Mouse (Mus musculus): ENCODE measurements around the gene Lama2. TPM values are rescaled to one million over a fixed set of nuclear protein-coding genes. Genes with fewer than 3 reads are reported as not detected.

Gene Lama2
- total and polyA plus RNA-seq, 3 experiments, result not detected

- Histone ChIP-seq H3K4me1 (ENCODE audit: control insufficient read depth in 1 of 2, insufficient read depth in 2 of 2, low read length in 2 of 2) (no peaks in the 10 kb centered on the region), H3K4me3 (ENCODE audit: control insufficient read depth in 1 of 2, insufficient read depth in 1 of 2, low read depth in 2 of 2, low read length in 2 of 2) (no peak overlapping the region), H3K36me3 (ENCODE audit: control insufficient read depth in 1 of 2, insufficient read depth in 2 of 2, low read length in 2 of 2) (no peaks in the 10 kb centered on the region), H3K27ac (ENCODE audit: control insufficient read depth, low read depth, low read length) (no peak overlapping the region), H3K9ac (ENCODE audit: control insufficient read depth, low read depth, low read length, poor library complexity, severe bottlenecking) (no peak overlapping the region), H3K27me3 (ENCODE audit: control insufficient read depth in 1 of 2, insufficient read depth in 2 of 2, low read length in 2 of 2) (no peaks in the 10 kb centered on the region), H3K79me2 (ENCODE audit: control insufficient read depth, insufficient read depth, low read length, poor library complexity) (no peaks in the 10 kb centered on the region), H3K9me3 (replicated peaks; ENCODE audit: insufficient read depth, low read length) (no peaks in the 10 kb centered on the region)
- TF ChIP-seq USF1 (IDR thresholded peaks at IDR 0.05; ENCODE audit: low read depth, low read length) (no peak), EP300 (IDR thresholded peaks at IDR 0.05; ENCODE audit: low read depth in 1 of 2, low read length in 2 of 2) (no peak), ZKSCAN1 (IDR thresholded peaks at IDR 0.05; ENCODE audit: low read depth, low read length) (no peak), KAT2A (conservative IDR thresholded peaks at IDR 0.05; ENCODE audit: low read depth, low read length) (no peak), ETS1 (IDR thresholded peaks at IDR 0.05; ENCODE audit: low read depth, low read length) (no peak), MXI1 (IDR thresholded peaks at IDR 0.05; ENCODE audit: low read depth, low read length) (no peak), MEF2A (IDR thresholded peaks at IDR 0.05; ENCODE audit: extremely low read depth, insufficient replicate concordance, low read depth, low read length, poor library complexity, severe bottlenecking) (no peak), CTCF (IDR thresholded peaks at IDR 0.05 in 2 of 3, conservative IDR thresholded peaks at IDR 0.05 in 1 of 3; ENCODE audit: control insufficient read depth in 1 of 3, insufficient read depth in 1 of 3, low read depth in 2 of 3, low read length in 3 of 3, poor library complexity in 1 of 3, severe bottlenecking in 1 of 3) (no peak), BHLHE40 (IDR thresholded peaks at IDR 0.05; ENCODE audit: borderline replicate concordance, low read depth, low read length) (no peak), POLR2AphosphoS2 (IDR thresholded peaks at IDR 0.05; ENCODE audit: low read length) (no peak), TBP (IDR thresholded peaks at IDR 0.05; ENCODE audit: low read depth, low read length) (no peak)
- DNase-seq (ENCODE audit: low read depth, low spot score), result no peak
Measured at GRCm38 (mm10) chr10:27475540-27475939, 144.0 kb downstream of the Lama2 start.

- Histone ChIP-seq H3K9ac (ENCODE audit: control insufficient read depth, low read depth, low read length, poor library complexity, severe bottlenecking) (no peak overlapping the region), H3K79me2 (ENCODE audit: control insufficient read depth, insufficient read depth, low read length, poor library complexity) (no peaks in the 10 kb centered on the region), H3K27me3 (ENCODE audit: control insufficient read depth in 1 of 2, insufficient read depth in 2 of 2, low read length in 2 of 2) (no peaks in the 10 kb centered on the region), H3K4me1 (ENCODE audit: control insufficient read depth in 1 of 2, insufficient read depth in 2 of 2, low read length in 2 of 2) (no peaks in the 10 kb centered on the region), H3K9me3 (replicated peaks; ENCODE audit: insufficient read depth, low read length) (no peaks in the 10 kb centered on the region), H3K36me3 (ENCODE audit: control insufficient read depth in 1 of 2, insufficient read depth in 2 of 2, low read length in 2 of 2) (no peaks in the 10 kb centered on the region), H3K4me3 (ENCODE audit: control insufficient read depth in 1 of 2, insufficient read depth in 1 of 2, low read depth in 2 of 2, low read length in 2 of 2) (no peak overlapping the region), H3K27ac (ENCODE audit: control insufficient read depth, low read depth, low read length) (no peak overlapping the region)
- DNase-seq (ENCODE audit: low read depth, low spot score), result no peak
- TF ChIP-seq CHD1 (IDR thresholded peaks at IDR 0.05; ENCODE audit: low read depth, low read length) (no peak), EP300 (IDR thresholded peaks at IDR 0.05; ENCODE audit: low read depth in 1 of 2, low read length in 2 of 2) (no peak), E2F4 (IDR thresholded peaks at IDR 0.05; ENCODE audit: borderline replicate concordance, low read depth, low read length) (no peak), GATA1 (IDR thresholded peaks at IDR 0.05; ENCODE audit: low read depth, low read length) (no peak), ELF1 (IDR thresholded peaks at IDR 0.05; ENCODE audit: low read depth, low read length) (no peak), CTCF (IDR thresholded peaks at IDR 0.05 in 2 of 3, conservative IDR thresholded peaks at IDR 0.05 in 1 of 3; ENCODE audit: control insufficient read depth in 1 of 3, insufficient read depth in 1 of 3, low read depth in 2 of 3, low read length in 3 of 3, poor library complexity in 1 of 3, severe bottlenecking in 1 of 3) (no peak), MAX (IDR thresholded peaks at IDR 0.05; ENCODE audit: low read length) (no peak), GABPA (IDR thresholded peaks at IDR 0.05; ENCODE audit: low read depth, low read length) (no peak), SMC3 (IDR thresholded peaks at IDR 0.05; ENCODE audit: low read depth, low read length) (no peak), NRF1 (IDR thresholded peaks at IDR 0.05; ENCODE audit: insufficient read depth, low read depth, low read length, poor library complexity, severe bottlenecking) (no peak), BHLHE40 (IDR thresholded peaks at IDR 0.05; ENCODE audit: borderline replicate concordance, low read depth, low read length) (no peak), RCOR1 (IDR thresholded peaks at IDR 0.05; ENCODE audit: low read depth, low read length) (no peak), TCF12 (IDR thresholded peaks at IDR 0.05; ENCODE audit: low read depth, low read length) (no peak), MYB (IDR thresholded peaks at IDR 0.05; ENCODE audit: low read depth, low read length) (no peak), RAD21 (IDR thresholded peaks at IDR 0.05; ENCODE audit: low read depth, low read length) (no peak), ZKSCAN1 (IDR thresholded peaks at IDR 0.05; ENCODE audit: low read depth, low read length) (no peak), MYC (IDR thresholded peaks at IDR 0.05; ENCODE audit: low read depth, low read length) (no peak), CHD2 (IDR thresholded peaks at IDR 0.05; ENCODE audit: low read length) (no peak), POLR2AphosphoS2 (IDR thresholded peaks at IDR 0.05; ENCODE audit: low read length) (no peak)
Measured at GRCm38 (mm10) chr10:27468274-27468673, 151.3 kb downstream of the Lama2 start.

Measured in MEL (cell line).